Mouse (Mus musculus) 3T3-L1 (cell line): ENCODE data around the gene Mtch2.

Experiments
- DNase-seq: peaks from one replicate; pipeline ENCODE4 v3.0.0-alpha.2; 2015; ENCODE audit warnings: low read depth, low spot score

The Mtch2 gene

DNA sequence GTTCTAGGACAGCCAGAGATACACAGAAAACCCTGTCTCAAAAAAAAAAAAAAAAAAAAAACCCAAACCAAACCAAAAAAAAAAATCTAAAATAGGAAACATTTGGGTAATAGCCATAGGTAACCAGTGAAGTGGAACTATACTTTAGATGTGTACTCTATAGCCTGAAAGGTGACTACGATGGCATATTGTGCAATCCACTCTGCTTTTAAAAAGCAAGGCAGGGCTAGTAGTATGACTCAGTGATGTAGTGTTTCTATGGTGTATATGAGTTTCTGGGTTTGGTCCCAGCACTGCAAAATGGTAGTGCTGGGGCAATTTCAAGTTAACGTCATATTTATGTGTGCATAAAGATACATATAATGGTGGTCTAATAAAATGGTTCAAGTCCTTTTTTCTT, 59.8 kb downstream of the Mtch2 start:
- DNase-seq: no peak

DNA sequence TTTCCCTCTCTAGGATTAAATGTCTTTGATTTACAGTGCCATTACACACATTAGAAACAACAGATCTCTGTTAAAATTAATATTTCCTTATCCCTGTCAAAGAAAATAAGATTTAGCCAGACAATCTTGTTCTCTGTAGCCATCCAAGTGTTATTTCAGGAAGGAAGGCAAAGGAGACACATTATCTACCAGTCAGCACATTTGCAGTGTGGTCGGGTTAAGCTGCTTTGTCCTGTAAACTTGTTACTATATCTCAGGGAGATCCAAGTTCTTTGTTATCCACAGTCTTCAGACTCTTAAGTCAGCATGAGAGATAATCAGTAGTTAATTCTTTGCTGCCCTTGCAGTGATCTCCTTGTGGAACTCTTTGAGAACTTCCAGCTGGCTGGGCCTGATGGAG, 63.9 kb downstream of the Mtch2 start:
- no peak for DNase-seq

DNA sequence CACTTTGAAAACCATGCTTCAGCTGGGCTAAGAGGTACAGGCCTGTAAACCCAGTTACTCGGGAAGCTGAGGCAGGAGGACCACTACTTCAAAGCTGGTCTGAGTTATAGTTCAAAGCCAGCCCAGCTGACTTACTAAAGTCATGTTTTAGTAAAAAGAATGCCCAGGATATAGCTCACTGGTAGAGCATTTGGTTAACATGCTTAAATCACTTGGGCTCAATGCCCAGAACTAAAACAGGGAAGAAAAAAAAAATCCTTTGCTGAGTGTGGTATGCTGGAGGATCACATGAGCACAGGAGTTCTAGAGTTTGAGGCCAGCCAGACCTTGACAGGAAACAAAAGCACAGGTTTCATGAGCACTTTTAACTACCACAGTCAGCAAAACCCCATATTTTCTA, 64.7 kb downstream of the Mtch2 start:
- peak; percentile 73 for DNase-seq

DNA sequence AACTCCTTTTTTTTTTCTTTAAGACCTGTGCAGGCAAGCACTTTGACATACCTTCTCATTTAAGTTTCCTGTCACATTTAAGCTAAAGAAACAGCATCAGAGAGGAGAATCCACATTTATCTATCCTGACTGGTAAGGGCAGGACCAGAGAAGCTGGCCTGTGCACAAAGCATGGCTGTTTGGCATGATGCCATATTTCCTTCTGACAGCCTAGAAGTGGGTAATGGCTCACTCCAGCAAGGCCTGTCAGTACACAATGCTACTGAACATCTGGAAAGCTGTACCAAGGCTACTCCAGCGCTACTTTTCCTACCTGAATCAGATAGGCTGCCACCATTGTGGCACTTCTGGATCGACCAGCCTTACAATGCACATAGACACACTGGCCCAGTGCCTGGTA, 66.7 kb downstream of the Mtch2 start:
- peak; percentile 63 for DNase-seq

DNA sequence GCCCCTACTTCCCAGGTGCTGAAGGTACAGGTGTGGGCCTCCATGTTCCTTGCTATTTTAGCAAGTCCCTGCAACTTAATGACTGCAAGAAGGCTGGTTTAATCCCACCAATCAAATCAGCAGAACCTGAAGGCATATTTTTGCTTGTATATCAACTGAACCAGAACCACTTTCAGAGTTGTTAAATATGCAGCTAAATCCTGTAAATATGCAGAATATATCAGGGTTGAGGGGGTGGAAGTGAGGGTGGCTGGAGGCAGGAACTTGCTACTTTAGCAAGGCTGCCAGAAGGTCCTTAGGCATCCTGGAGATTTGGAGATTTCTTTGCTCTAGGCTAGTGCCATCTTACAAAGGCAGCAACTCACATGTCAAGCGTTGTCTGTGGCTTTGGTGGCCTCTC, 68.6 kb downstream of the Mtch2 start:
- no peak for DNase-seq
